Mouse (Mus musculus) olfactory bulb, adult 2 months (tissue): Measurements from ENCODE around the gene T2.

Source experiments
- CTCF ChIP-seq: fragments of 200-500 bp; IDR thresholded peaks from 2 replicates; pipeline ENCODE4 v1.5.1; 2012; ENCODE audit warnings: low read depth, mild to moderate bottlenecking, low read length, moderate library complexity; ENCODE audit not compliant: insufficient read depth
- POLR2A ChIP-seq: fragments of 200-500 bp; IDR thresholded peaks from 2 replicates; pipeline ENCODE4 v1.6.1; 2012; ENCODE audit warnings: mild to moderate bottlenecking, low read depth, low read length, moderate library complexity; ENCODE audit not compliant: insufficient read depth

DNA sequence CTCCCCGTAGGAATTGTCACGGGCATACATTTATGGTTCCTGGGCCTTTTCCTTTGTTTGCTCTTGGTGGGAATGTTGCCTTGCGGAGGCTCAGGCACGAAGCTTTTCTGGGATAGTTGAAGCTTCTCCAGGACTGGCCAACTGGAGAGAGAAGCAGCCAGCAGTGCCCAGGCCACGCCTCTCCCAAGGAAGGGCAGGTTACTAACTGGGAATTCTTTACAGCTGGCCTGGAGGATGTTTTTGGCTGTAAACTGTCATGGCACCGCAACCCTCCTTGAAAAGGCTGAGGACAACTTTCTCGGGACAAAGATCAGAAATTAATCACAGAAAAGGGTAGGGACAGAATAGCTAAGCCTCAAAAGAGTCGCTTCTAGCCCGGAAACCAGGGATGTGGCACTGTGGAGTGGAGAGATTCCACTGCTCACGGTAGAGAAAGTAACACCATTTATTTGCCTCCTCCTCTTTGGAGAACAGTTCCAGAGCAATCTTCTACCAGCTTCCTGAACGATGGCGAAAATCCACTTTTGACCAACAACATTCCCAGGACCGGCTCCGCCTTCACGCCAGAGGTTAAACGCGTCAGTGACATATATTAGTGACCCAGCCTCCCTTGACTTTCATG lies 76.5 kb downstream of the T2 start:
- no peak for TF ChIP-seq CTCF
- no peak for TF ChIP-seq POLR2A
